Comparison of ENCODE assay signal across 24 mouse cellular contexts in the genomic region with DNA sequence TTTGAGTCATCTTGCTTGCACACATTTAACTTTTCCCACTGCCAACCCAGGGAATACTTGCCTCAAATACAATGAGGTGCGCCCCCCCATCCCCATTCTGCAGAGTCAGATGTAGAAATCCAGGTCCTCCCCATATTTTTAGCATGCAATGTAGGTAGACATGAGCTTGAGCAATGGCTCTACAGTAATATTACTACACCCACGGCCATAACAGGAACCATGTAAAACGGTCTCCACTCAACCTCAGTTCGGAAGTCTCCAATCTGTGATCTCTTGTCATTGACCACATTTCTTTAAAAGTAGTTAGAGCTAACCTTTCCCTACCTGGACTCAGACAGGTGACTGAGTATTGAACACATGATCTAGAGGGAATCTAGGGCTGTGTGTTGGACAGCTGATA.
DNase-seq lines count a peak whose midpoint lies in the region; ATAC-seq and TF ChIP-seq lines count a peak whose summit lies in the region.
"Had no signal": no experiment of that assay in that cellular context is flagged by ENCODE, and none has a peak within 500 bp of the region (broad histone marks: within the 10 kb centered on the region; RNA-seq: fewer than 3 reads in every experiment).

No protein-coding gene starts in this region.

- H3K4me3 ChIP-seq in bone marrow, adult 2 months (replicated peaks; ENCODE audit: control insufficient read depth, low read depth, low read length), result no peak overlapping the region
- H3K4me3 ChIP-seq: embryonic facial prominence, embryonic 13.5 days; embryonic facial prominence, embryonic 15.5 days; erythroblast, embryonic 14.5 days; forebrain, embryonic 10.5 days; forebrain, embryonic 12.5 days had no signal

- TF ChIP-seq POLR2A in bone marrow, adult 2 months (IDR thresholded peaks at IDR 0.05; ENCODE audit: borderline replicate concordance, control insufficient read depth, low read depth, low read length), result no peak

- peak overlapping the region; percentile 63; the same call in 1 of the 2 replicates for H3K27ac ChIP-seq in bone marrow, adult 2 months (ENCODE audit: control insufficient read depth, insufficient read depth, low read depth, low read length, poor library complexity)
- H3K27ac ChIP-seq: embryonic facial prominence, embryonic 13.5 days; embryonic facial prominence, embryonic 15.5 days; forebrain, embryonic 10.5 days; forebrain, embryonic 12.5 days had no signal

- H3K4me1 ChIP-seq in bone marrow, adult 2 months (ENCODE audit: control insufficient read depth, insufficient read depth, low read length), result no peaks in the 10 kb centered on the region
- H3K4me1 ChIP-seq: embryonic facial prominence, embryonic 13.5 days; embryonic facial prominence, embryonic 15.5 days; forebrain, embryonic 10.5 days; forebrain, embryonic 12.5 days had no signal

- TF ChIP-seq CTCF in bone marrow, adult 2 months (IDR thresholded peaks at IDR 0.05; ENCODE audit: control insufficient read depth, insufficient read depth, low read length), result no peak

- intact Hi-C loops in heart, postnatal 36 days (cut with DNase I), result no loop called here

- DNase-seq in 416B (ENCODE audit: low read depth), result peak; percentile 22
- DNase-seq in heart, postnatal 36 days, result no peak
- no peak for DNase-seq in ovary, postnatal 14 days (ENCODE audit: low spot score)
- DNase-seq in adrenal gland, adult (ENCODE audit: inconsistent age in 2 of 2, low spot score in 1 of 2), result no peak
- DNase-seq: adrenal gland, postnatal 10 days; adrenal gland, postnatal 25 days; B cell, adult 2 months; cerebellum, adult 11-12 months; cerebellum, adult 2 months; cerebellum, adult 9-10 months; cerebellum, postnatal 10 days; cerebellum, postnatal 25 days; forebrain, postnatal 0 days had no signal

- 41% methylated on average over 4 of the region's 4 CpGs for WGBS in bone marrow, adult 2 months

- peak; percentile 91 for ATAC-seq in megakaryocyte, adult 5-6 weeks (ENCODE audit: poor library complexity, severe bottlenecking)
- peak; percentile 13; the same call in 1 of the 2 replicates for ATAC-seq in neutrophil, adult 5-6 weeks (ENCODE audit: extremely low read depth, insufficient number of reproducible peaks, low FRiP score, poor library complexity, severe bottlenecking)
- ATAC-seq: activated CD4-positive, CD25-positive, alpha-beta regulatory T cell, adult 4 months; CD4-positive, CD25-positive, alpha-beta regulatory T cell, adult 4 months; forebrain, embryonic 14.5 days; forebrain, postnatal 0 days had no signal
